Mouse (Mus musculus) ES-Bruce4 (cell line): ENCODE results near the gene Hoxc12. TPM values are rescaled to one million over a fixed set of nuclear protein-coding genes. Genes with fewer than 3 reads are reported as not detected.

Experiments used
- H3K27ac ChIP-seq: 2 replicates; pipeline ENCODE4 v1.5.1; 2012; ENCODE audit warnings: low read length, inconsistent platforms; ENCODE audit not compliant: insufficient read depth
- H3K27me3 ChIP-seq: 2 replicates; pipeline ENCODE4 v1.6.1; 2012; ENCODE audit warnings: mild to moderate bottlenecking, low read length, inconsistent platforms; ENCODE audit not compliant: control insufficient read depth, poor library complexity, insufficient read depth, severe bottlenecking
- H3K36me3 ChIP-seq: 2 replicates; pipeline ENCODE4 v1.6.1; 2012; ENCODE audit warnings: inconsistent platforms, mild to moderate bottlenecking, low read length, moderate library complexity; ENCODE audit not compliant: control insufficient read depth, poor library complexity, insufficient read depth, severe bottlenecking
- H3K4me1 ChIP-seq: one replicate; pipeline ENCODE4 v1.8.1; 2011; ENCODE audit warnings: low read length; ENCODE audit not compliant: control insufficient read depth, insufficient read depth
- H3K4me3 ChIP-seq: 2 replicates; pipeline ENCODE4 v1.5.1; 2011; ENCODE audit warnings: low read depth, mild to moderate bottlenecking, low read length
- H3K9ac ChIP-seq: 2 replicates; pipeline ENCODE4 v1.6.1; 2012; ENCODE audit warnings: low read depth, mild to moderate bottlenecking, inconsistent platforms; ENCODE audit not compliant: poor library complexity, severe bottlenecking
- H3K9me3 ChIP-seq: replicated peaks from 2 replicates; pipeline ENCODE4 v1.6.1; 2012; ENCODE audit warnings: mild to moderate bottlenecking, low read length, inconsistent platforms; ENCODE audit not compliant: control insufficient read depth, poor library complexity, insufficient read depth, severe bottlenecking
- CTCF ChIP-seq: IDR thresholded peaks from one replicate; pipeline ENCODE4 v1.8.1; 2011; ENCODE audit warnings: low read depth, low read length
- EP300 ChIP-seq: IDR thresholded peaks from 2 replicates; pipeline ENCODE4 v1.6.1; 2011; ENCODE audit warnings: low read depth, low read length; ENCODE audit not compliant: insufficient read depth
- POLR2A ChIP-seq: IDR thresholded peaks from one replicate; pipeline ENCODE4 v1.8.1; 2011; ENCODE audit warnings: low read length; ENCODE audit not compliant: insufficient read depth
- polyA plus RNA-seq: library from polyadenylated mRNA; stranded (reverse); fragments of >200 nt; gene quantifications from 2 replicates; pipeline ENCODE4 v1.2.4, GENCODE M21; 2011; ENCODE audit warnings: low read depth; ENCODE audit not compliant: missing spikeins, insufficient read depth, insufficient read length

Gene Hoxc12
- polyA plus RNA-seq, 1 experiment: not detected

- Histone ChIP-seq H3K36me3 (no peaks in the 10 kb centered on the region), H3K9me3 (no peaks in the 10 kb centered on the region), H3K4me1 (no peaks in the 10 kb centered on the region), H3K27ac (no peak overlapping the region), H3K9ac (no peak overlapping the region), H3K27me3 (peaks cover 26% of the 10 kb centered on the region), H3K4me3 (no peak overlapping the region)
- TF ChIP-seq POLR2A (no peak), CTCF (no peak), EP300 (no peak)
Measured at GRCm38 (mm10) chr15:102945185-102946077, 8.9 kb downstream of the Hoxc12 start.

- TF ChIP-seq POLR2A (no peak), CTCF (no peak), EP300 (no peak)
- no peak overlapping the region for H3K4me3 ChIP-seq
- H3K27me3 ChIP-seq: peaks cover 31% of the 10 kb centered on the region
- no peak overlapping the region for H3K27ac ChIP-seq
- H3K36me3 ChIP-seq: no peaks in the 10 kb centered on the region
- no peaks in the 10 kb centered on the region for H3K9me3 ChIP-seq
- H3K4me1 ChIP-seq: no peaks in the 10 kb centered on the region
- no peak overlapping the region for H3K9ac ChIP-seq
Measured at GRCm38 (mm10) chr15:102947276-102947675, 10.7 kb downstream of the Hoxc12 start.

- TF ChIP-seq POLR2A: no peak
- TF ChIP-seq CTCF: no peak
- no peak for TF ChIP-seq EP300
Measured at GRCm38 (mm10) chr15:102948842-102949241, 12.3 kb downstream of the Hoxc12 start.

DNA sequence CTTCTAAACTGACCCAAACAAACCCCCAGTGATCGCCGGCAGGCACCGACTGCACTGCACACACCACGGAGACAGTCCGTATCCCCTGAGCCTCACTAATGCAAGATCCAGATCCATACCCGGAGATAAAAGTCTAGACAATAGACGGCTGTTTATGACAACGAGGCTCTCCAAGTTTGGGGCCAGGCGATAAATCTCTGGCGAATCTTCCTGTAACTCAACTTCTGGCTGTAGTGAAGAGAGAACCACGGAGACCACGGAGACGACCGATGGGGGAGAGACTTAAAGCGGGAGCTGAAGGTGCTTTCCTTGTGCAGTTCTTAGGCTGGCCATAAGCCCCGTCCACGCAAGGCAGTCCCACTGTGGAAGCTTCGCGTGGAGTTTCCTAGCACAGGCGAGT is 13.1 kb downstream of the Hoxc12 start:
- TF ChIP-seq EP300: no peak
- TF ChIP-seq CTCF: no peak
- TF ChIP-seq POLR2A: no peak
- no peak overlapping the region for H3K27ac ChIP-seq
- H3K27me3 ChIP-seq: peaks cover 52% of the 10 kb centered on the region
- H3K36me3 ChIP-seq: no peaks in the 10 kb centered on the region
- no peaks in the 10 kb centered on the region for H3K9me3 ChIP-seq
- no peak overlapping the region for H3K4me3 ChIP-seq
- H3K9ac ChIP-seq: no peak overlapping the region
- no peaks in the 10 kb centered on the region for H3K4me1 ChIP-seq

More at GRCm38 (mm10) chr15:102948842-102949241, 12.3 kb downstream of the Hoxc12 start:
- Histone ChIP-seq H3K4me3 (no peak overlapping the region), H3K27me3 (peaks cover 46% of the 10 kb centered on the region), H3K9me3 (no peaks in the 10 kb centered on the region), H3K9ac (no peak overlapping the region), H3K4me1 (no peaks in the 10 kb centered on the region), H3K27ac (no peak overlapping the region), H3K36me3 (no peaks in the 10 kb centered on the region)

DNA sequence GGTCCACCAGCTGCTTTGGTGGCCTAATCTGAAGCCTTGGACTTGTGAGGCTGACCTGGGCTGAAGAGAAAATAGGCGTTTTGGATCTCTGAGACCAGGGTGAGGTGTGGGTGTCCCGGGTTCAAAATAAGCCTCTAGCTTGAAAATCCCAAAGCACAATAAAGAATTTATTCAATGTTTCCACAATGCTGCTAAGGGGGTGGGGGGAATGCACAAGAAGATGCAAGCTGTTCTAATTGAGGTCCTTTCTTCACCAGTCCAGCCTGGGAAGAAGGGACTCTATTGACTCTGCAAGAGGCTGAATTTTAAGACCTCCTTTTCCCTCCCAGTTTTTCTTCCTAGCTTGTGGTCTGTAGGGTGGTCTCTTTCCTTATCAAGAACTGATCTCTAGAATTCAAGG is 14.3 kb downstream of the Hoxc12 start:
- H3K4me3 ChIP-seq: no peak overlapping the region
- no peaks in the 10 kb centered on the region for H3K4me1 ChIP-seq
- no peaks in the 10 kb centered on the region for H3K36me3 ChIP-seq
- no peak overlapping the region for H3K27ac ChIP-seq
- H3K27me3 ChIP-seq: peaks cover 63% of the 10 kb centered on the region
- no peak overlapping the region for H3K9ac ChIP-seq
- TF ChIP-seq CTCF (no peak), POLR2A (no peak), EP300 (no peak)
- no peaks in the 10 kb centered on the region for H3K9me3 ChIP-seq

DNA sequence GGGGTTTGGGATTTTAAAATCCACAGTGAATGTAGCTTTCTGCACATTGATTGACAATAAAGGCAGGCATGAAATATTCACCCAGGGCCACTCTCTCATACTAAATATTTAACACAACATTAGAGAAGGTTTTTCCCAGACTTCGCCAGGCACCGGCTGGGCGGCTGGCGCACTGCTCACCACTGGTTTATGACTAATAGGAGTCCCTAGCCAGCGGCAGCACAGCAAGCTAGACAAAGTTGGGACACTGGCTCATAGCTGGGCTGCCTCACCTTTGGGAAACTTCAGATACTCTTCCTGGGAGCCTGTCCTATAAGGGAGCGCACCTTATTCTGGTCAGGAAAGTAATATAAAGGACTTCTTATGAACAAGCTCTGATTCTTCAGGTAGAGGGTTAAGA is 17.0 kb downstream of the Hoxc12 start:
- H3K4me1 ChIP-seq: no peaks in the 10 kb centered on the region
- H3K36me3 ChIP-seq: no peaks in the 10 kb centered on the region
- peaks cover 75% of the 10 kb centered on the region for H3K27me3 ChIP-seq
- TF ChIP-seq CTCF: no peak
- TF ChIP-seq EP300: no peak
- TF ChIP-seq POLR2A: no peak
- H3K9ac ChIP-seq: no peak overlapping the region
- no peaks in the 10 kb centered on the region for H3K9me3 ChIP-seq
- H3K4me3 ChIP-seq: no peak overlapping the region
- H3K27ac ChIP-seq: no peak overlapping the region
